Mouse (Mus musculus) gonadal fat pad, adult 2 months (tissue): Measurements from ENCODE around the gene Fam89b. TPM values are rescaled to one million over a fixed set of nuclear protein-coding genes. Genes with fewer than 3 reads are reported as not detected.

Experiments used
- DNase-seq: peaks from one replicate; pipeline ENCODE4 v3.0.0-alpha.2; 2012; ENCODE audit warnings: low read depth
- polyA plus RNA-seq: library from polyadenylated mRNA; depleted of rRNA; stranded (reverse); fragments of >200 nt; gene quantifications from 2 replicates; pipeline ENCODE4 v1.2.3, GENCODE M21; 2012; rRNA removed

Gene Fam89b
- polyA plus RNA-seq, 1 experiment: 194 TPM

- DNase-seq: no peak
Observed at GRCm38 (mm10) chr19:5684236-5684635, 45.2 kb downstream of the Fam89b start.

GRCm38 (mm10) chr19:5680432-5680831, 49.0 kb downstream of the Fam89b start:
- DNase-seq: no peak

Other genes starting within 250 kb of the Fam89b start
- 77.2 and 85.6 TPM in 2 replicates for gene Mus81, start 241.3 kb downstream of the Fam89b start, polyA plus RNA-seq
- 410 and 421 TPM in 2 replicates for gene Cfl1, start 239.2 kb downstream of the Fam89b start, polyA plus RNA-seq
- 1.9 and 3.0 TPM in 2 replicates for gene 1700020D05Rik, start 225.9 kb downstream of the Fam89b start, polyA plus RNA-seq
- gene Snx32, start 219.1 kb downstream of the Fam89b start, polyA plus RNA-seq: 20.9 and 25.6 TPM in 2 replicates
- gene Ovol1, start 169.0 kb downstream of the Fam89b start, polyA plus RNA-seq: 2.4 and 3.5 TPM in 2 replicates
- gene Ap5b1, start 161.6 kb downstream of the Fam89b start, polyA plus RNA-seq: 10.0 and 12.0 TPM in 2 replicates
- gene Rnaseh2c, start 127.8 kb downstream of the Fam89b start, polyA plus RNA-seq: 42.2 and 49.4 TPM in 2 replicates
- gene Kat5, start 119.4 kb downstream of the Fam89b start, polyA plus RNA-seq: 55.3 and 63.6 TPM in 2 replicates
- gene Rela, start 92.2 kb downstream of the Fam89b start, polyA plus RNA-seq: 66.8 and 81.8 TPM in 2 replicates
- gene Sipa1, start 65.9 kb downstream of the Fam89b start, polyA plus RNA-seq: 36.3 and 45.7 TPM in 2 replicates
- gene Map3k11, start 40.9 kb downstream of the Fam89b start, polyA plus RNA-seq: 50.6 and 52.8 TPM in 2 replicates
- gene Pcnx3, start 40.7 kb downstream of the Fam89b start, polyA plus RNA-seq: 80.2 and 87.4 TPM in 2 replicates
- gene Kcnk7, start 25.3 kb downstream of the Fam89b start, polyA plus RNA-seq: 0.33 and 0.36 TPM in 2 replicates
- gene Ehbp1l1, start 3.3 kb downstream of the Fam89b start, polyA plus RNA-seq: 43.8 and 64.4 TPM in 2 replicates
- 186 and 257 TPM in 2 replicates for gene Ltbp3, start 11.3 kb upstream of the Fam89b start, polyA plus RNA-seq
- gene Scyl1, start 41.8 kb upstream of the Fam89b start, polyA plus RNA-seq: 155 TPM in 2 replicates
- 15.1 and 15.9 TPM in 2 replicates for gene Frmd8, start 145.6 kb upstream of the Fam89b start, polyA plus RNA-seq
- 17.3 and 25.7 TPM in 2 replicates for gene Slc25a45, start 148.2 kb upstream of the Fam89b start, polyA plus RNA-seq
- 0.70 and 0.75 TPM in 2 replicates for gene Tigd3, start 164.5 kb upstream of the Fam89b start, polyA plus RNA-seq
- 71.5 and 79.4 TPM in 2 replicates for gene Dpf2, start 183.4 kb upstream of the Fam89b start, polyA plus RNA-seq
- gene Cdc42ep2, start 195.2 kb upstream of the Fam89b start, polyA plus RNA-seq: 12.9 and 17.6 TPM in 2 replicates
- 29.1 and 43.2 TPM in 2 replicates for gene Pola2, start 234.5 kb upstream of the Fam89b start, polyA plus RNA-seq